In genomic region chr6:60754975-60755374, GRCm38 (mm10) we compare ENCODE assay signal across 18 mouse cellular contexts.
"Had no signal": no experiment of that assay in that cellular context is flagged by ENCODE, and none has a peak within 500 bp of the region (broad histone marks: within the 10 kb centered on the region; RNA-seq: fewer than 3 reads in every experiment).

No protein-coding gene starts in this region.

- H3K4me1 ChIP-seq: kidney, embryonic 15.5 days; liver, embryonic 13.5 days; midbrain, embryonic 15.5 days; neural tube, embryonic 13.5 days; stomach, embryonic 15.5 days had no signal

- H3K9me3 ChIP-seq: kidney, embryonic 15.5 days; liver, embryonic 13.5 days; midbrain, embryonic 15.5 days; neural tube, embryonic 13.5 days; stomach, embryonic 15.5 days had no signal

- H3K36me3 ChIP-seq: kidney, embryonic 15.5 days; midbrain, embryonic 15.5 days; neural tube, embryonic 13.5 days; stomach, embryonic 15.5 days had no signal

- DNase-seq: kidney, postnatal 10 days; kidney, postnatal 36 days; layer of hippocampus, postnatal 36 days; liver, embryonic 13.5 days; lung, adult 2 months; lung, postnatal 14 days; lung, postnatal 4 days; retina, postnatal 1 day; right cerebral cortex, postnatal 25 days; spleen, adult 18-20 months; thymus, postnatal 25 days had no signal

- H3K27me3 ChIP-seq: kidney, embryonic 15.5 days; liver, embryonic 13.5 days; midbrain, embryonic 15.5 days; neural tube, embryonic 13.5 days; stomach, embryonic 15.5 days had no signal

- H3K4me3 ChIP-seq: kidney, embryonic 15.5 days; left cerebral cortex, adult 2 months; liver, embryonic 13.5 days; midbrain, embryonic 15.5 days; myocyte; neural tube, embryonic 13.5 days; stomach, embryonic 15.5 days had no signal

- H3K9ac ChIP-seq: kidney, embryonic 15.5 days; liver, embryonic 13.5 days; midbrain, embryonic 15.5 days; neural tube, embryonic 13.5 days; stomach, embryonic 15.5 days had no signal

- H3K27ac ChIP-seq: kidney, embryonic 15.5 days; left cerebral cortex, adult 2 months; liver, embryonic 13.5 days; midbrain, embryonic 15.5 days; neural tube, embryonic 13.5 days; stomach, embryonic 15.5 days had no signal

- H3K4me2 ChIP-seq: kidney, embryonic 15.5 days; liver, embryonic 13.5 days; midbrain, embryonic 11.5 days; midbrain, embryonic 15.5 days; neural tube, embryonic 13.5 days; stomach, embryonic 15.5 days had no signal

- ATAC-seq: midbrain, embryonic 15.5 days had no signal
